Mouse (Mus musculus): Measurements from ENCODE around the gene Agbl3. TPM values are rescaled to one million over a fixed set of nuclear protein-coding genes. Genes with fewer than 3 reads are reported as not detected.

Gene Agbl3
- polyA plus RNA-seq, 1 experiment from 2014 or later, result 6.3 TPM

DNA sequence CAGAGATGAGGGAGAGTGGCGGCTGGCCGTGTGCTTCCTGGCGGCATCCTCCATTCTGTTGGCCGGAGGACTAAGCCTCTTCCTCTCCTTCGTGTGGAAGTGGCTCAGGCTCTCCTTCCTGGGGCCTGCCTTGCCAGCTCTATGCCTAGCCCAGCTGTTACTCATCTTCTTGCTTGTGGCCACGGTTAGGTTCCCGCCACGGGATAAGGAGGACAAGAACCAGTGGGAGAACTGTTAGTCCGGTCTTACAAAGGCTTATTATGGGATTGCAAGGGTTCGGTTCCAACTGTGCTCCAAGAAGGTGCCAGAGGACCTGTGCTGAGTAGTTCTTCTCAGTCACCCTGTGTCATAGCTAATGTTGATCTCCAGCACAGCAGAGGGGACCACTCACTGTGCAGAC, 92.6 kb downstream of the Agbl3 start:
- DNase-seq (ENCODE audit: low spot score) (no peak), ATAC-seq (ENCODE audit: low read depth) (no peak)
- no peaks in the 10 kb centered on the region for H3K36me3 ChIP-seq (ENCODE audit: control insufficient read depth, insufficient read depth, low read length)
- H3K4me2 ChIP-seq (ENCODE audit: low read depth, low read length), result no peak overlapping the region
- no peaks in the 10 kb centered on the region for H3K27me3 ChIP-seq (replicated peaks; ENCODE audit: control insufficient read depth, insufficient read depth, low read length)
- H3K27ac ChIP-seq (replicated peaks; ENCODE audit: low read depth, low read length), result no peak overlapping the region
- H3K4me3 ChIP-seq (ENCODE audit: low read depth, low read length), result no peak overlapping the region
- H3K4me1 ChIP-seq (ENCODE audit: control insufficient read depth, insufficient read depth, low read length), result peaks cover 22% of the 10 kb centered on the region
- no peaks in the 10 kb centered on the region for H3K9me3 ChIP-seq (ENCODE audit: control insufficient read depth, low read length)
- WGBS, result 84% methylated on average over 10 of the region's 10 CpGs
- no peak overlapping the region for H3K9ac ChIP-seq (ENCODE audit: low read depth, low read length)

DNA sequence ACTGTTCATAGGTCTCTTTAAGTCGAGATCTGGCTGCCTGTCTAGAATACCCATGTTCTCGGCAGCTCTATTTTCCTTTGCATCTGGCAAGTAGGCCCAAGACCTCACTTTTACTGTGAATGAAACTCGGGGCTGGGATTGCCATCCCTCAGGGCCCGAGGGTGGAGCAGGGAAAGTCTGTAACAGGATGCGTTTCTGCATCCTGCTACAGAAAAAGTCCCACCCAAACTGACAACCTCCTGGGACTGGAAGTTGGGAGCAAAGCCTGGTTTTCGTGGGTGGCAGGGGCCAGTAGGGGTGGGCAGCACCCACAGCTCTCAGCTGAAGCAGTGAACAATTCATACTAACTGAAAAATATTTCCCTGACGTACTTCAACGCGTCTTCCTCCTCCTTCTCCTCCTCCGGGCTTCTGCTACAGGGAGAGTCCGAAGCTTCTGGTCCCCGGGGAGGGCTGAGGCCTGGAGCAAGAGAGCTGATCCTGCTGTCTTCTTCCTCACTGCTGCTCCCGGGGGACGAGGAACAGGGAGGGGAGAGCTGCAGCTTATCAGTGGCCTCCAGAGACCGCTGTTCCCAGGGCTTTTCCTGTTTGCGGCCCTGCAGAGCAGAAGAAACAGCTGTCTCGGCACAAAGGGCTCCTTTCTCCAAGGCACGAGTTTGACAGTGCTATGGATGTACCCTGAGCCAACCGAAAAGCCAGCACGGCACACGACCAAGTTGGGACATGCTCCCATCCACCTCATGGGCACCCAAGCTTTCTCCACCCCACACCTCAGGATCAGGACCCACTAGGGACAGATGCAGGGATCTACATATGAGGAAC, 94.1 kb downstream of the Agbl3 start:
- peak overlapping the region; percentile 41 for H3K27ac ChIP-seq (replicated peaks; ENCODE audit: low read depth, low read length)
- H3K4me3 ChIP-seq (ENCODE audit: low read depth, low read length), result no peak overlapping the region
- no peaks in the 10 kb centered on the region for H3K9me3 ChIP-seq (ENCODE audit: control insufficient read depth, low read length)
- ATAC-seq (ENCODE audit: low read depth), result no peak
- DNase-seq (ENCODE audit: low spot score), result peak; percentile 70
- 42% methylated on average over 21 of the region's 21 CpGs for WGBS
- H3K4me2 ChIP-seq (ENCODE audit: low read depth, low read length), result no peak overlapping the region
- H3K9ac ChIP-seq (ENCODE audit: low read depth, low read length), result no peak overlapping the region
- H3K4me1 ChIP-seq (ENCODE audit: control insufficient read depth, insufficient read depth, low read length), result peaks cover 26% of the 10 kb centered on the region
- H3K36me3 ChIP-seq (ENCODE audit: control insufficient read depth, insufficient read depth, low read length), result 0 out of 2 replicates have a peak, but pooled peaks cover 2% of the 10 kb centered on the region
- no peaks in the 10 kb centered on the region for H3K27me3 ChIP-seq (replicated peaks; ENCODE audit: control insufficient read depth, insufficient read depth, low read length)

DNA sequence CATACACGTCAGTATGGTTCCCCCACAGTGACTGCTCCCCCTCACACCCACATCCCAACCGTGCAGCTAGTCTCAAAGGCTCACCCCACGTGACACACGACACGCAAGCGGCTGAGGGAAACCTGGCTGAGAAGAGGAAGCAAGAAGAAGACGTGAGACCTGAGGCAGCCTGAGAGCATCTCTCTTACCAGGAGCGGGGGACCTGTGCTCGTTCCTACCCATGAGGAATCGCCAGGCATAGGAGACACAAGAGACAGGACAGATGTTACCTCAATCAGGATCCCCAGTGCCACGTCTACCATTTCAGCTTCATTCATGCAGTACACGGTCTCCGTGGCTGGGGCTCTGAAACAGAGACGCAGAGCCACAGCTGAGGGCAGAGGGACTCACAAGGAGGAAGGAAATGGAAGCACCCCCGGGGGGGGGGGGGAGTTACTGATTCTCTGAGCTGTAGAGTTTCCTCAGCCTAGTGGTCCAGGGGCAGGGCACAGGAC, 95.1 kb downstream of the Agbl3 start:
- no peak for DNase-seq (ENCODE audit: low spot score)
- WGBS, result 87% methylated on average over 15 of the region's 15 CpGs

DNA sequence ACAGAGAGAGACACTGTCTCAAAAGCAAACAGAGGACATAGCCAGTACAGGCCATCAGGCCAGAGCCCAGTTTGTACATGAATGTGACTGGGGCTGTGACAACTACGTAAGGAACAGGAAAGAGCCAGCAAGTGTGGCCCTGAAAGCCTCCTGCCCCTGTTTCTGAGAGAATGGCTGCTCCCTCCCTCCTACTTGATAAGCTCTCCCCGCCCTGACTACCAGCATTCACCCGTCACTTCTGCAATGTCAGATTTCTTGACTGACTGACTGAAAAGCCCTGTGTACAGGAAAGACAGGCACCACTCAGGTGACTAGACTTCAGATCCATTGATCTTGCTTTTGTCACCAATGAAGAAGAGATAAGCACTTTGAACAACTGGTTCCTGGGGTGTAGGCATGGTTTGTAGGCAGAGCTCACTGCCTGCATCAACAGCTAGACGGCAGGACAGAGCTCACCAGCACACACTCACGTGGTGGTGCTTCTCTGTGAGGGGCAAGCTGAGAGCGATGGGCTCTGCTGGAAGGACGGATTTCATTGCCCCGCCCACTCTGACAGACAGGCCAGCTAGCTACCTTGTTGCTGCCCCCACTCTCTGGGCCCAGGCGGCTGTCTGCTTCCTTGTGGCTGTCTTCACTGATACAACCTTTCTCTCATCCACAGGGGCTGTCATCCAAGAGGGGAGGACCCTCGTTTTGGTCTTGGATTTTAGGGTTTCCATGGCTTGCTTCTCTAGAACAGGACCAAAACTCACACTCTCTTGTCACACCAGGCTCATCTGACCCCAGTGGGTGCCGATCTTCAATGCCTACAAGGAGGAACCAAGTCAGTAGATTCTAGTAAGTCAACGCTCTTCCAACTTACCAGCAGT, 96.0 kb downstream of the Agbl3 start:
- WGBS, result 64% methylated on average over 12 of the region's 12 CpGs
- peaks cover 13% of the 10 kb centered on the region for H3K36me3 ChIP-seq (ENCODE audit: control insufficient read depth, insufficient read depth, low read length)
- H3K4me2 ChIP-seq (ENCODE audit: low read depth, low read length), result peak overlapping the region; percentile 62; the same call in 1 of the 2 replicates
- no peaks in the 10 kb centered on the region for H3K27me3 ChIP-seq (replicated peaks; ENCODE audit: control insufficient read depth, insufficient read depth, low read length)
- 0 out of 2 replicates have a peak overlapping the region, but pooled peaks have one; percentile 81 for H3K9ac ChIP-seq (ENCODE audit: low read depth, low read length)
- no peaks in the 10 kb centered on the region for H3K9me3 ChIP-seq (ENCODE audit: control insufficient read depth, low read length)
- no peak overlapping the region for H3K27ac ChIP-seq (replicated peaks; ENCODE audit: low read depth, low read length)
- no peak for DNase-seq (ENCODE audit: low spot score)
- 0 out of 2 replicates have a peak overlapping the region, but pooled peaks have one; percentile 63 for H3K4me3 ChIP-seq (ENCODE audit: low read depth, low read length)
- peaks cover 16% of the 10 kb centered on the region for H3K4me1 ChIP-seq (ENCODE audit: control insufficient read depth, insufficient read depth, low read length)
- ATAC-seq (ENCODE audit: low read depth), result no peak

More for the DNA sequence above, 95.1 kb downstream of the Agbl3 start:
- Histone ChIP-seq H3K27me3 (replicated peaks; ENCODE audit: control insufficient read depth, insufficient read depth, low read length) (no peaks in the 10 kb centered on the region), H3K4me1 (ENCODE audit: control insufficient read depth, insufficient read depth, low read length) (peaks cover 25% of the 10 kb centered on the region), H3K27ac (replicated peaks; ENCODE audit: low read depth, low read length) (no peak overlapping the region), H3K9me3 (ENCODE audit: control insufficient read depth, low read length) (no peaks in the 10 kb centered on the region), H3K9ac (ENCODE audit: low read depth, low read length) (no peak overlapping the region), H3K4me2 (ENCODE audit: low read depth, low read length) (no peak overlapping the region), H3K36me3 (ENCODE audit: control insufficient read depth, insufficient read depth, low read length) (0 out of 2 replicates have a peak, but pooled peaks cover 4% of the 10 kb centered on the region), H3K4me3 (ENCODE audit: low read depth, low read length) (no peak overlapping the region)
- no peak for ATAC-seq (ENCODE audit: low read depth)

DNA sequence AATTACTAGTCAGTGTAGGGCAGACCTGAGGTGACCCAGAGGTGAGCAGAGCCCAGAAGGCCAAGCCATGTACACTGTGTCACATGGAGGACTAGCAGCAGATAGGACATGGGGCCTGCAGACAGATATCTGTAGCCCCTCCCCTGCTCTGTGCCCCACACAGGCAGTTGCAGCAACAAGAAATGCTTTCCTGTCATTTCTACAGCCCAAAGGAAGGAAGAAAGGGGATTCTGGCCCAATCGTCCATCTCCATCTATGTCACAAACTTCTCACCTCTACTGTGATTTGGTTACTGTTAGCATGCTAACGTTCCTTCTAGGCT, 96.6 kb downstream of the Agbl3 start:
- Histone ChIP-seq H3K4me1 (ENCODE audit: control insufficient read depth, insufficient read depth, low read length) (peaks cover 15% of the 10 kb centered on the region), H3K4me2 (ENCODE audit: low read depth, low read length) (peak overlapping the region; percentile 62), H3K27ac (replicated peaks; ENCODE audit: low read depth, low read length) (peak overlapping the region; percentile 89; the same call in 1 of the 2 replicates), H3K36me3 (ENCODE audit: control insufficient read depth, insufficient read depth, low read length) (peaks cover 17% of the 10 kb centered on the region), H3K4me3 (ENCODE audit: low read depth, low read length) (peak overlapping the region; percentile 63), H3K9me3 (ENCODE audit: control insufficient read depth, low read length) (no peaks in the 10 kb centered on the region), H3K27me3 (replicated peaks; ENCODE audit: control insufficient read depth, insufficient read depth, low read length) (no peaks in the 10 kb centered on the region), H3K9ac (ENCODE audit: low read depth, low read length) (peak overlapping the region; percentile 81)
- ATAC-seq (ENCODE audit: low read depth) (no peak), DNase-seq (ENCODE audit: low spot score) (no peak)
- 35% methylated on average over 2 of the region's 2 CpGs for WGBS

DNA sequence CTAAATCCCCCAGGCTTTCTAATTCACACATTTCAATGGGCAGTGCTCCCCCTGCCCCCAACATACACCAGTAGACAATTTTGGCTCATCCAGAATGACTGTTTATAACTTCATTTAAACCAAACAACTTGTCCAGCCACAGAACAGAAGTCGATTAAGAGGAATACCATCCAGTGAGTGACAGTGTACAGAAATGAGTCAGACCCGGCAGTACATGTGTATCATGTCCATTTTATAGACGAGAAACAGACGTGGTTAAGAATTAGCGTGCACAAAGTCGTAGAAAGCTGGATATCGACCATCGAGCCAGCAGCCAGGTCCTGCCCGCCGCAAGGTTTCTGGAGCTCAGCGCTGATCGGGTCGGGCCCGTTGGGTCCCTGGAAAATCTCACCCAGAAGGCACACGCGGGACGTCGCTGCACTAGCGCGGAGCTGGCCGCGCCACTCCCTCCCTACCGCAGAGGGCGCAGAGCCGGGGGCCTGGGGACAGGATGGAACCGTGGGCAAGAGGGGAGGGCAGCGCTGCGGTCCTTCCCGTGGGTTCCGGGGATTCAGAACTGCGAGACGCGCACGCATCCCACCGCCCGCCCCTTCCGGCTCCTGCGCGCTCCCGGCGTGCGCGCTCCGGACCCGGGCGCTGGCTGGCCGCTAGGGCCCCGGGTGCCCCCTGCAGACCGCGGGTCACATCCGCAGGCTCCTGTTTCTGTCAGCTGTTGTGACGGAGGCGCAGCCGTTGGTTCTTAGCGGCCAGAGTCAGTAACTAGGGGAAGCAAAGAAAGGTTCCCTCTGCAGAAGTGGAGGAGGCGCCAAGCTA, 97.5 kb downstream of the Agbl3 start, which contains the start of gene Cyren:
Gene Cyren (minus strand): TSS at position 552 of the 813 bp plus-strand sequence.
- ATAC-seq (ENCODE audit: low read depth), result peak; percentile 93
- Histone ChIP-seq H3K4me2 (ENCODE audit: low read depth, low read length) (peak within 1 kb of the TSS; percentile 62), H3K27ac (replicated peaks; ENCODE audit: low read depth, low read length) (peak within 1 kb of the TSS; percentile 89), H3K9ac (ENCODE audit: low read depth, low read length) (peak within 1 kb of the TSS; percentile 81), H3K9me3 (ENCODE audit: control insufficient read depth, low read length) (no peaks in the 10 kb centered on the region), H3K36me3 (ENCODE audit: control insufficient read depth, insufficient read depth, low read length) (peaks cover 17% of the 10 kb centered on the region), H3K27me3 (replicated peaks; ENCODE audit: control insufficient read depth, insufficient read depth, low read length) (no peaks in the 10 kb centered on the region), H3K4me1 (ENCODE audit: control insufficient read depth, insufficient read depth, low read length) (peaks cover 15% of the 10 kb centered on the region), H3K4me3 (ENCODE audit: low read depth, low read length) (peak within 1 kb of the TSS; percentile 63)
- under 1% methylated on average over 40 of the region's 56 CpGs for WGBS
- DNase-seq (ENCODE audit: low spot score), result peak; percentile 95

DNA sequence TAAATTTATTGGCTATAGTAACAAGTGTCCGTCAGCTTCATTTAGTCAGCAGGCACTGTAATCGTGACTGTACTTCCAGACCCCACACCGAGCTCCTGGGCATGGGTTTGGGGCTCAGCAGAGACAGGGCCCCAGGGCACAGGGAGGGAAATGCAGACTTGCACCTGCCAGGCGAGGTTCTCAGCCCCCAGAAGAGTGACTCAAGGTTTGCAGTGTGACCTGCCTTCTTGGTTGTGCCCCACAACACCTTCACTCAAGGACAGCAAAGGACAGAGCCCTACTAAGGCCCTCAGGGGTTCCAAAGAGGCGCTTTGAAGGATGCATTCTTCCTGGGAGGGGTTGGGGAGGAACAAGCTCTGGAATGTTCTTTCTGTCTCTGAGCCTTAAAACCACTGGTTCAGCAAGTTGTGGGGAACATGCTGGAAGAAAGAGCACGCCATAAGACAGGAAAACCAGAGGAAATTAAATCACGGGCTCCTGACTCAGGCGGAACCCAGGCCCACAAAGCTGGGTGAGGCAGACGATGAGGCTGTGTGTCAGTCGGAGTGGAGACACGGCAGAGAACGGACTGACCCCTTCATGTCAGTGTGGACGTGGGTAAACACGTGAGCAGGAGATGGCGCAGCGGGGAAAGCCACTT, 99.0 kb downstream of the Agbl3 start:
- DNase-seq (ENCODE audit: low spot score) (no peak), ATAC-seq (ENCODE audit: low read depth) (no peak)
- H3K4me1 ChIP-seq (ENCODE audit: control insufficient read depth, insufficient read depth, low read length), result peaks cover 15% of the 10 kb centered on the region
- H3K27ac ChIP-seq (replicated peaks; ENCODE audit: low read depth, low read length), result no peak overlapping the region
- WGBS, result 74% methylated on average over 16 of the region's 16 CpGs
- H3K4me2 ChIP-seq (ENCODE audit: low read depth, low read length), result no peak overlapping the region
- H3K27me3 ChIP-seq (replicated peaks; ENCODE audit: control insufficient read depth, insufficient read depth, low read length), result no peaks in the 10 kb centered on the region
- H3K9ac ChIP-seq (ENCODE audit: low read depth, low read length), result no peak overlapping the region
- peaks cover 25% of the 10 kb centered on the region for H3K36me3 ChIP-seq (ENCODE audit: control insufficient read depth, insufficient read depth, low read length)
- H3K9me3 ChIP-seq (ENCODE audit: control insufficient read depth, low read length), result no peaks in the 10 kb centered on the region
- no peak overlapping the region for H3K4me3 ChIP-seq (ENCODE audit: low read depth, low read length)

Data from embryonic facial prominence, embryonic 14.5 days (tissue).